Mouse (Mus musculus): ENCODE measurements around the gene Prss45. TPM values are rescaled to one million over a fixed set of nuclear protein-coding genes. Genes with fewer than 3 reads are reported as not detected.

Prss45 gene
- total and polyA plus RNA-seq, 3 experiments: not detected

Other genes with a start within 250 kb of the Prss45 start
- 10 to 100 TPM; 12.0 to 14.5 TPM for gene Nradd, start 210.1 kb upstream of the Prss45 start, total RNA-seq (2021)
- gene Nradd, start 210.1 kb upstream of the Prss45 start, polyA plus RNA-seq (2012; rRNA removed): 27.6 and 30.2 TPM in 2 replicates
- gene Nbeal2, start 180.4 kb upstream of the Prss45 start, total RNA-seq (2021): 1 to 10 TPM; 5.5 to 7.1 TPM
- gene Nbeal2, start 180.4 kb upstream of the Prss45 start, polyA plus RNA-seq (2012; rRNA removed): 22.5 and 30.8 TPM in 2 replicates
- gene Ccdc12, start 178.1 kb upstream of the Prss45 start, total RNA-seq (2021): 10 to 100 TPM; 51.6 to 71.6 TPM
- gene Ccdc12, start 178.1 kb upstream of the Prss45 start, polyA plus RNA-seq (2012; rRNA removed): 38.4 and 45.5 TPM in 2 replicates
- under 1 TPM in 1 of 2 experiments, not detected in 1; 0.66 TPM for gene Myl3, start 92.7 kb upstream of the Prss45 start, total RNA-seq (2021)
- gene Myl3, start 92.7 kb upstream of the Prss45 start, polyA plus RNA-seq (2012; rRNA removed): 0.22 TPM in 1 of 2 replicates, not detected in the other
- 10 to 100 TPM; 14.7 to 16.3 TPM for gene Pth1r, start 87.4 kb upstream of the Prss45 start, total RNA-seq (2021)
- 37.8 and 51.4 TPM in 2 replicates for gene Pth1r, start 87.4 kb upstream of the Prss45 start, polyA plus RNA-seq (2012; rRNA removed)
- gene Prss42, start 36.4 kb upstream of the Prss45 start, total RNA-seq (2021): not detected
- gene Prss42, start 36.4 kb upstream of the Prss45 start, polyA plus RNA-seq (2012; rRNA removed): not detected in 2 replicates
- gene Prss44, start 20.6 kb upstream of the Prss45 start, total RNA-seq (2021): not detected
- not detected in 2 replicates for gene Prss44, start 20.6 kb upstream of the Prss45 start, polyA plus RNA-seq (2012; rRNA removed)
- not detected for gene Prss43, start 7.9 kb upstream of the Prss45 start, total RNA-seq (2021)
- not detected in 2 replicates for gene Prss43, start 7.9 kb upstream of the Prss45 start, polyA plus RNA-seq (2012; rRNA removed)
- not detected for gene Prss46, start 9.9 kb downstream of the Prss45 start, total RNA-seq (2021)
- gene Prss46, start 9.9 kb downstream of the Prss45 start, polyA plus RNA-seq (2012; rRNA removed): not detected in 2 replicates
- not detected for gene Prss50, start 23.4 kb downstream of the Prss45 start, total RNA-seq (2021)
- not detected in 2 replicates for gene Prss50, start 23.4 kb downstream of the Prss45 start, polyA plus RNA-seq (2012; rRNA removed)
- gene Als2cl, start 45.3 kb downstream of the Prss45 start, total RNA-seq (2021): 10 to 100 TPM; 13.3 to 20.2 TPM
- 43.0 and 52.5 TPM in 2 replicates for gene Als2cl, start 45.3 kb downstream of the Prss45 start, polyA plus RNA-seq (2012; rRNA removed)
- 1 to 10 TPM; 2.0 to 3.9 TPM for gene Tmie, start 45.5 kb downstream of the Prss45 start, total RNA-seq (2021)
- 2.2 and 4.6 TPM in 2 replicates for gene Tmie, start 45.5 kb downstream of the Prss45 start, polyA plus RNA-seq (2012; rRNA removed)
- gene Fam240a, start 82.3 kb downstream of the Prss45 start, total RNA-seq (2021): not detected
- gene Fam240a, start 82.3 kb downstream of the Prss45 start, polyA plus RNA-seq (2012; rRNA removed): not detected in 2 replicates
- not detected for gene Tdgf1, start 111.6 kb downstream of the Prss45 start, total RNA-seq (2021)
- not detected in 2 replicates for gene Tdgf1, start 111.6 kb downstream of the Prss45 start, polyA plus RNA-seq (2012; rRNA removed)
- 10 to 100 TPM in 1 of 2 experiments, 1 to 10 TPM in 1; 8.0 to 18.5 TPM for gene Lrrc2, start 117.0 kb downstream of the Prss45 start, total RNA-seq (2021)
- 0.34 and 0.39 TPM in 2 replicates for gene Lrrc2, start 117.0 kb downstream of the Prss45 start, polyA plus RNA-seq (2012; rRNA removed)
- 1 to 10 TPM; 3.9 to 4.7 TPM for gene Rtp3, start 156.0 kb downstream of the Prss45 start, total RNA-seq (2021)
- 8.7 and 8.8 TPM in 2 replicates for gene Rtp3, start 156.0 kb downstream of the Prss45 start, polyA plus RNA-seq (2012; rRNA removed)
- 1 to 10 TPM in 1 of 2 experiments, under 1 TPM in 1; 0.86 to 2.1 TPM for gene Ltf, start 184.7 kb downstream of the Prss45 start, total RNA-seq (2021)
- gene Ltf, start 184.7 kb downstream of the Prss45 start, polyA plus RNA-seq (2012; rRNA removed): 0.26 TPM in 1 of 2 replicates, not detected in the other
- gene Ccrl2, start 222.9 kb downstream of the Prss45 start, total RNA-seq (2021): 10 to 100 TPM in 1 of 2 experiments, 1 to 10 TPM in 1; 8.0 to 10.1 TPM
- 4.8 and 5.2 TPM in 2 replicates for gene Ccrl2, start 222.9 kb downstream of the Prss45 start, polyA plus RNA-seq (2012; rRNA removed)